Mouse (Mus musculus): ENCODE results near the gene B4galt5.

DNA sequence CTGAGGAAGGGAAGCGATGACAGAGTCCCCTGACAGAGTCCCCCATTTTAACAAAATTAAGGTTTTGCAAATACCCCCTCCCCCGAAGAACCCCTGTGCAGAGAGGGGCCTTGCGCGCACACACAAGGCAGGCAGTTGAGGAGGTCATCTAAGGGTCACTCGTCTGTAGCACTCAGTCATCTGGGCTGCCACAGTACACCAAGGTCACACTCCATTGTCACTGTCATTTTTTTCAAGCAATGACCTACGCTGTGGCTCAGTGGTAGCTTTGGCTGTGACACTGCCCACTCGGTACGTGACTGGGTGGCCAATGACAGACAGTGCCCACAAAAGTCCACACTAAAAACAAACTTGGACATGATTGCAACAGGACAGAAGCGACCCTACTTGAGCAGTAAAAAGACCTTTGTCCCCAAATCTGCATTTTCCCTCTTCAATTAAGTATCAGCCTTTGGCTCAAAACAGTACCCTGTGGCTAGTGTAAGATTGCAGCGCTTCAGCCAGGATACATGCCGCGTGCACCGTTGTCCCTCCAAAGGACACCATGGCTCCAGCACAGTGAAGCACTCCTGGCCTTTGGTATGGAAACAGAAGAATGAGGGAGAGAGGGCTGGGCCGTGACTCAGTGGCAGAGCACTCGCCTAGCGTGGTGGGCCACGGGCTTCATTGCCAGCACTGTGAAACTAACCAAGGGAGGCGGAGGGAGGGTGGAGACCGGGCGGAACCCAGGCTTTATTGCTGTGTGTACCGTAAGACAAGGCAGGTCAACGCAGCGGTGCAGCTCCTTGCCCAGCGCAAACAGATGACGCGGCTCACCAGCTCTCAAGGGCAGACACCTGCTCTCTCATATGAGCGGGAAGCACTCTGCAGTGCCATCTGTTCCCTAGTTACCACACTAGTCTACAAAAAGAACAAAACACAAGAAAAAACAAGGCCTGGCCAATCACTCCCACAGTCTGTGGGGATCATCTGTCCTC lies 50.0 kb downstream of the B4galt5 start:
- TF ChIP-seq CTCF (IDR thresholded peaks at IDR 0.05; ENCODE audit: control insufficient read depth, insufficient read depth, insufficient replicate concordance, low read depth, low read length) (no peak), POLR2A (IDR thresholded peaks at IDR 0.05; ENCODE audit: control insufficient read depth, low read depth, low read length) (no peak)
